Mouse (Mus musculus): ENCODE results near the gene Igfbp3. TPM values are rescaled to one million over a fixed set of nuclear protein-coding genes. Genes with fewer than 3 reads are reported as not detected.

Igfbp3 gene
- polyA plus RNA-seq, 1 experiment = 0.16 TPM

- H3K27me3 ChIP-seq (ENCODE audit: control insufficient read depth, insufficient read depth, insufficient read length) = no peaks in the 10 kb centered on the region
- no peaks in the 10 kb centered on the region for H3K79me2 ChIP-seq (ENCODE audit: control insufficient read depth, insufficient read depth)
- H3K36me3 ChIP-seq (ENCODE audit: control insufficient read depth, insufficient read depth) = no peaks in the 10 kb centered on the region
- H3ac ChIP-seq (ENCODE audit: control insufficient read depth, insufficient read length, low read depth) = no peak overlapping the region
- H3K4me3 ChIP-seq (ENCODE audit: insufficient read depth, poor library complexity, severe bottlenecking) = no peak overlapping the region
- H3K79me3 ChIP-seq (ENCODE audit: low read depth) = no peaks in the 10 kb centered on the region
- TF ChIP-seq FOSL1 (IDR thresholded peaks at IDR 0.05; ENCODE audit: insufficient read depth, low read length, poor library complexity, severe bottlenecking) = no peak
- no peak for TF ChIP-seq CEBPB (IDR thresholded peaks at IDR 0.05; ENCODE audit: low read depth)
These were observed 15.1 kb downstream of the Igfbp3 start for GRCm38 (mm10) chr11:7198481-7199256.

GRCm38 (mm10) chr11:7198006-7198405, 15.7 kb downstream of the Igfbp3 start:
- no peaks in the 10 kb centered on the region for H3K27me3 ChIP-seq (ENCODE audit: control insufficient read depth, insufficient read depth, insufficient read length)
- TF ChIP-seq FOSL1 (IDR thresholded peaks at IDR 0.05; ENCODE audit: insufficient read depth, low read length, poor library complexity, severe bottlenecking) (no peak), CTCF (IDR thresholded peaks at IDR 0.05; ENCODE audit: control insufficient read depth, insufficient read depth, insufficient read length) (no peak), USF1 (IDR thresholded peaks at IDR 0.05; ENCODE audit: low read depth) (no peak), MAX (IDR thresholded peaks at IDR 0.05) (no peak), MYOD1 (IDR thresholded peaks at IDR 0.05; ENCODE audit: control insufficient read depth, insufficient read length, low read depth) (no peak), MYOG (IDR thresholded peaks at IDR 0.05; ENCODE audit: control insufficient read depth, extremely low read depth, insufficient read length) (no peak), CEBPB (IDR thresholded peaks at IDR 0.05; ENCODE audit: low read depth) (no peak)
- no peaks in the 10 kb centered on the region for H3K79me3 ChIP-seq (ENCODE audit: low read depth)
- no peak overlapping the region for H3K4me3 ChIP-seq (ENCODE audit: insufficient read depth, poor library complexity, severe bottlenecking)
- H3K36me3 ChIP-seq (ENCODE audit: control insufficient read depth, insufficient read depth) = no peaks in the 10 kb centered on the region
- no peak overlapping the region for H3ac ChIP-seq (ENCODE audit: control insufficient read depth, insufficient read length, low read depth)
- H3K79me2 ChIP-seq (ENCODE audit: control insufficient read depth, insufficient read depth) = no peaks in the 10 kb centered on the region

- Histone ChIP-seq H3K79me3 (ENCODE audit: low read depth) (no peaks in the 10 kb centered on the region), H3K79me2 (ENCODE audit: control insufficient read depth, insufficient read depth) (no peaks in the 10 kb centered on the region), H3K4me3 (ENCODE audit: insufficient read depth, poor library complexity, severe bottlenecking) (no peak within 1 kb of the TSS), H3K36me3 (ENCODE audit: control insufficient read depth, insufficient read depth) (no peaks in the 10 kb centered on the region), H3ac (ENCODE audit: control insufficient read depth, insufficient read length, low read depth) (no peak within 1 kb of the TSS), H3K27me3 (ENCODE audit: control insufficient read depth, insufficient read depth, insufficient read length) (no peaks in the 10 kb centered on the region)
- no peak for TF ChIP-seq CEBPB (IDR thresholded peaks at IDR 0.05; ENCODE audit: low read depth)
- TF ChIP-seq FOSL1 (IDR thresholded peaks at IDR 0.05; ENCODE audit: insufficient read depth, low read length, poor library complexity, severe bottlenecking) = no peak
- TF ChIP-seq USF1 (IDR thresholded peaks at IDR 0.05; ENCODE audit: low read depth) = no peak
- no peak for TF ChIP-seq MAX (IDR thresholded peaks at IDR 0.05)
These were observed 16.2 kb downstream of the Igfbp3 start, which contains the start of gene Igfbp1 for GRCm38 (mm10) chr11:7197491-7197941. Igfbp1 (plus strand) TSS chr11:7197782.

- no peaks in the 10 kb centered on the region for H3K36me3 ChIP-seq (ENCODE audit: control insufficient read depth, insufficient read depth)
- H3K4me3 ChIP-seq (ENCODE audit: insufficient read depth, poor library complexity, severe bottlenecking) = no peak overlapping the region
- no peaks in the 10 kb centered on the region for H3K79me3 ChIP-seq (ENCODE audit: low read depth)
- no peak overlapping the region for H3ac ChIP-seq (ENCODE audit: control insufficient read depth, insufficient read length, low read depth)
- no peaks in the 10 kb centered on the region for H3K27me3 ChIP-seq (ENCODE audit: control insufficient read depth, insufficient read depth, insufficient read length)
- H3K79me2 ChIP-seq (ENCODE audit: control insufficient read depth, insufficient read depth) = no peaks in the 10 kb centered on the region
- TF ChIP-seq MAX (IDR thresholded peaks at IDR 0.05) = no peak
- TF ChIP-seq MYOG (IDR thresholded peaks at IDR 0.05; ENCODE audit: control insufficient read depth, extremely low read depth, insufficient read length) = no peak
- no peak for TF ChIP-seq CEBPB (IDR thresholded peaks at IDR 0.05; ENCODE audit: low read depth)
- TF ChIP-seq USF1 (IDR thresholded peaks at IDR 0.05; ENCODE audit: low read depth) = no peak
- TF ChIP-seq MYOD1 (IDR thresholded peaks at IDR 0.05; ENCODE audit: control insufficient read depth, insufficient read length, low read depth) = no peak
- no peak for TF ChIP-seq CTCF (IDR thresholded peaks at IDR 0.05; ENCODE audit: control insufficient read depth, insufficient read depth, insufficient read length)
- no peak for TF ChIP-seq FOSL1 (IDR thresholded peaks at IDR 0.05; ENCODE audit: insufficient read depth, low read length, poor library complexity, severe bottlenecking)
These were observed 18.4 kb downstream of the Igfbp3 start for GRCm38 (mm10) chr11:7195312-7195685.

- no peak overlapping the region for H3ac ChIP-seq (ENCODE audit: control insufficient read depth, insufficient read length, low read depth)
- H3K4me3 ChIP-seq (ENCODE audit: insufficient read depth, poor library complexity, severe bottlenecking) = no peak overlapping the region
- H3K79me2 ChIP-seq (ENCODE audit: control insufficient read depth, insufficient read depth) = no peaks in the 10 kb centered on the region
- no peaks in the 10 kb centered on the region for H3K36me3 ChIP-seq (ENCODE audit: control insufficient read depth, insufficient read depth)
- H3K79me3 ChIP-seq (ENCODE audit: low read depth) = no peaks in the 10 kb centered on the region
- TF ChIP-seq CTCF (IDR thresholded peaks at IDR 0.05; ENCODE audit: control insufficient read depth, insufficient read depth, insufficient read length) = no peak
- no peak for TF ChIP-seq USF1 (IDR thresholded peaks at IDR 0.05; ENCODE audit: low read depth)
- no peak for TF ChIP-seq MYOD1 (IDR thresholded peaks at IDR 0.05; ENCODE audit: control insufficient read depth, insufficient read length, low read depth)
- TF ChIP-seq MAX (IDR thresholded peaks at IDR 0.05) = no peak
- TF ChIP-seq CEBPB (IDR thresholded peaks at IDR 0.05; ENCODE audit: low read depth) = no peak
- TF ChIP-seq MYOG (IDR thresholded peaks at IDR 0.05; ENCODE audit: control insufficient read depth, extremely low read depth, insufficient read length) = no peak
- no peak for TF ChIP-seq FOSL1 (IDR thresholded peaks at IDR 0.05; ENCODE audit: insufficient read depth, low read length, poor library complexity, severe bottlenecking)
- H3K27me3 ChIP-seq (ENCODE audit: control insufficient read depth, insufficient read depth, insufficient read length) = no peaks in the 10 kb centered on the region
These were observed 19.1 kb downstream of the Igfbp3 start for GRCm38 (mm10) chr11:7194432-7195311.
